Mouse (Mus musculus) NIH3T3 (cell line): ENCODE measurements around the gene St13.
"Not testable (repeated sequence)": the region's sequence is repeated elsewhere in the genome, so short reads cannot be mapped to it uniquely, and the experiment has no call there.

Source experiments
- DNase-seq: peaks from one replicate; pipeline ENCODE4 v3.0.0-alpha.2; 2012; ENCODE audit warnings: low read depth

The St13 gene

DNA sequence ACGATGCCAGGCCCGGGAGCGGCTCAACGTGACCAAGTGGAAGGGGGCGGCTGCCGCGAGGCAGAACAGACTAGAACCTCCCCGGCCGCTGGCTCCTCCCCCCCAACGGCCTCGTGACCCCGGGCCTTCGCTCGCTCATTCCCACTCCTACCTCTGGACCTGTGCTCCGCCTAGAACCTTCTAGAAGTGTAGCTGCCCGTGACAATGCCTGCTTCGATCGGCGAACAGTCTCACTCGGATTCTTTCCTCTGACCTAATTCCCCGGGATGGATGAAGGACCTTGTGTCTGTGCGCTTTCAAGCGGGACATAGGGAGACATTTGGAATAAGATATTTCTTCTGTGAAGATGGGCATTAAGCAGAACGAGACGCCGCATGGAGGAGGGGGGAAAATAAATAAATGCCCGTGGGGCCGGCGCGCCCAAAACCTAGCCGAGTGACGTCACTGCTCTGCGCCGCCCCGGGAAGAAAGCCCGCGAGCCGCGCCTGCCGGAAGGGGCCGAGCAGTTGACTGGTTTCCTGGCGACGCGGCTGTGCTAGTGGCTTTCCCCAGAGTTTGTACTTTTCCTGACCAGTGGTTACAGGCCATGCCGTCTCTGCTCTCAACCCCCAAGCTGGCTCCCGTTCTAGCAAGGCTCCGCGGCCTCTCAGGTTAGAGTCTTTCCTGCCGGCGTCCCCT, at the start of gene St13, which contains the start of gene Xpnpep3:
TSS of gene St13 (minus strand) at position 440 of the 678 bp plus-strand sequence.
TSS of gene Xpnpep3 (plus strand) at position 501 of the 678 bp plus-strand sequence.
- peak; percentile 98 for DNase-seq

DNA sequence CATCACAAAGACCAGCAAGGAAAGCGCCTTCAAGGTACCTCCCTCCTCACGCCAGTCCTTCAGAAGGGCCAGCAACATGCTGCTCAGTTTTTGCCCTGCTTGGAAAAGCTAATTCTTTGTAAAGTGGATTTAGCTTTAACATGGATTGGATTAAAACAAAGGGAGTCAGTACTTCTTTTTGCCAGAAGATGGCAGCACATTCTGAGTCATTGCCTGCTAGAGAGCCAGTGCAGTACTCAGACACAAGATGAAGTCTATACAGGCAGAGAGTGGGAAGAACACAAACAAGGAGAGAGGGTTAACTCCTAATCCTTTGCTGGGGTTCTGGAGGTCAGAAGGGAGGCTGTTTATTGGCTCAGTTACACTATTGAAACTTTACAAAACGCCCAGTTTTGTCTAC, 48.6 kb upstream of the St13 start:
- peak; percentile 92 for DNase-seq

DNA sequence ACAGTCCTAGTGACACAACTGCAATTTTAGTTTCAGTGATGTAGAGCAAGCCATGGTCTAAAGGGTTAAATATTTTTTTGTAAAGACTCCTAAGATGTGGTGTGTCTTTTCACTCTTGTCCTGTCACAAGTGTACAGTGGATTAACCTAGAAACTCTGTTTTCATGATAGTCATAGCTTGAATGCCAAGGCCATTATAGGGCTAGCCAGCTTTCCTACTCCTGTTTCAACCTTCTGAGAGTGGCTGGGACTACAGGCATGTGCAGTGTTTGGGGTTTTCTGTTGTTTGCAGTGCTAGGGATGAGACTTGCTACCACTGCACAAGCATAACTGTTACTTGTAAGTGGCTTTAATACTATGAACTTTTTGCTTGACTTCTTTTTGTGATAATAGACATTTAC, 39.4 kb upstream of the St13 start:
- no peak for DNase-seq

DNA sequence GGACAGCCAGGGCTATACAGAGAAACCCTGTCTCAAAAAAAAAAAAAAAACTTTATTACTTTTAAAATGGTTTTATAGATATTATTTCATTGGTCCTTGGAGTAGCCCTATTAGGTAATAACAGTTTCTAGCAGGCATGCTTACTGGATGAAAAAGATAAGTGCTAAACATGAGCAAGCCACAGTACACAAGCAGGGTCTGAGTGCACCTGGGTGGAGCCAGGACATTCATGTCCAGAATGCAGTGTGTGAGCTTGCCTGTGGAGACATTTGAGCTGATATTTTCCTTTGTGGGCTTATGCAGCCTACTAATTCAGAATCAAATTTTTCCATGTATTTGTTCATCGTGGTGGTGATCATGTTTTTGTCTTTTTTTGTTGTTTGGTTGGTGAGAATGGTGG, 38.5 kb upstream of the St13 start:
- no peak for DNase-seq

DNA sequence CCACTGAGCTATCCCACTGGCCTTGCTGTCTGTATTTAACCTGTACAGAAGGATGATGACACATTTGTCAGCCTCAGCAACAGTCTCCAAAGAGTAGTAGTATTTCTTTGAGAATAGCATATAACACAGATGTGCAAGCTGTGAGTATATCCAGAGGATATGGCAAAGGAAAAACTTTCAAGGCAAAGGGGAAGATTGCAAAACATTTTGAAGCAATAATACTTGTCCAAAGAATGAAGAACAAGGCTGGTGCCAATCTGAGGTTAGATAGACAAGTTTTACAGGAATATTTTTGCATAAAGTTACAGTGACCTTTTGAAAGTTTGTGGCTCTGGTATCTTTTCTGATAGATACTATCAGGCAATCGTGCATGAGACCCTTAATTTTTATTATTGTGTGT, 31.3 kb upstream of the St13 start:
- no peak for DNase-seq

DNA sequence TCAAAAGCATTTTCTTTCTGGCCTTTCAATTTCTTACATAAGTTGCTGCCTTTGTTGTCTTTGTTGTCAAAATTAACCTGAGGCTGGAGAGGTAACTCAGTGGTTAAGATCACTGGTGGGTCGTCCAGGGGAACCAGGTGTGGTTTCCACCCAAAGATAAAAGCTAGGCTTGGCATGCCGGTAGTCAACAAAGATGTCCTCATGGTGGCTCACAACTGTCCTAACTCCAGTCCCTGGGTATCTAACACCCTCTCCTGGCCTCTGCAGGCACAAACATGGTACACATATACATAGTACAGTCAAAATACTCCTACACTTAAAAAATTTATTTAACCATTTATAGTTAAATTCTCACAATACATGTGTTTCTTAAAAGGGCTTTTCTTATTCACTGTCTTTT, 28.1 kb upstream of the St13 start:
- no peak for DNase-seq

DNA sequence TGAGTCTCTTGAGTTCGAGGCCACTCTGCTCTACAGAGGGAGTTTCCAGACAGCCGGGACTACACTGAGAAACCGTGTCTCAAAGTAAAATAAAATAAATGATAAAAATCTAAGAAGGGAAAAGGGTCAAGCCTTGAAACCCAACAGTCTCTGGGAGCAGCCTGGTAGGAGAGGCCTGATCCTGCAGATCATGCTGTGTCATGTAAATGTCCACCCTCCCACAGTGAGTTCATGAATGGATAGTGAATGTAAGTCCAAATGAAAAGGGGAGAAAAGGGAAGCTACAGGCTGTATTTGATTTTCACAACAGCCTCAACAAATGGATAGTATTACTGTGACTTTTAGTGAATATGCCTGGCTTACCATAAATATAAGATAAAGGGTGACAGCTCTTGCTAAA, 25.4 kb upstream of the St13 start:
- DNase-seq, result no peak

DNA sequence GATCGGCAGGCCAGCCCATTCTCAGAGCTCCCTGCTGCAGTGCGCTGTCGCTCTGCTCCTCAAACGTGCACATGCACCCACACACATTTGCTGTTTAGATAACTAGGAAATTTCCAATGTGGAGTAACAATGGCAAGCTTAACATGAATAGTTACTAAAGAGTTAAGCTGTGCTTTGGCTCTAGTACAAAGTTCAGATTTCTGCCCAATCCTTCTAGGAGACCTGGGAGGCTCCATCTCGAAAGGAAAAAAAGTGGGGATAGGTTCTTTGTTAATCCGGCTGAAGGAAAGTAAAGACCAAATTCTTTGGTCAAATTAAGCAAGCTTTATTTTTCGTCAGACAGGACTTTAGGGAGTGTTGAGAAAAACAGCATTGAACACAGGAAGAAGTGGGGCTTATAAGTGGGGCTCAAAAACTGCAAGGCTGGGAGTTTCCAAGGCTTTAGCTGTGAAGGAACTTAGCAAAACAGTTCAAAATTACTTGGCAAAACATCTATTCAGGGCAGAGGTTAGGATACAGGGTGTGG, 22.3 kb upstream of the St13 start:
- no peak for DNase-seq

DNA sequence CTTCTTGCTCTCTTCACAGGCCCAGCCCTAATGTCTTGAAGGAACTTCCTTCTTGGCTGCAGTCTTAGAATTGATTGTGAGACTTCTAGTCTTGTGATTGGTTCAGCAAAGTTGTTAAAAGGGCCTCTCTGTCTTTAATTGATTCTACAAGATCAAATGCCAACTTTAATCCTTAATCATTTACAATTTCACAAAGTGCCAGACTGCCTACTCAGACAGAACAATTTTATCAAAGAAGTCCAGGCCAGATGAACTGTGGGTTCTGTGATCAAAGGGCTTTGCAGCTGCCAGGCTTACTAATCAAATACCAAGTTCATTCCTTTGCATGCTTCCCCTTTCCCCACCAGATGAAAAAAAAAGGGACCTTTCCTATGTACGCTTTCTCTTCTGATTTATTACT, 21.6 kb upstream of the St13 start:
- no peak for DNase-seq

DNA sequence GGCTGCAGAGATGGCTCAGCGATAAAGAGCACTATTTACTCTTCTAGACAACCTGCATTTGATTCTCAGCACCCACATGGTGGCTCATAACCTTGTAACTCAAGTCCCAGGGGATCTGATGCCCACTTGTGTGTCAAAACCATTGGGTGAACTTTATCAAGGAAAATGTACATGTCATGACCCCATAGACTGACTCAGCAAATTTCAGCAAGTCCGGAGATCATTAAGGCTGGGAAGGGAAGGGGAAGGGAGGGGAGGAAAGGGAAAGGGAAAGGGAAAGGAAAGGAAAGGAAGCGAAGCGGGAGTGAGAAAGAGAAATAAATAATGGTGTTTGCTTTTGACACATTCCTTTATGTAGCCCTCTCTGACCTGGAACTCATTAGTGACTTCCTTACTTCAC, 18.2 kb upstream of the St13 start:
- DNase-seq, result no peak

DNA sequence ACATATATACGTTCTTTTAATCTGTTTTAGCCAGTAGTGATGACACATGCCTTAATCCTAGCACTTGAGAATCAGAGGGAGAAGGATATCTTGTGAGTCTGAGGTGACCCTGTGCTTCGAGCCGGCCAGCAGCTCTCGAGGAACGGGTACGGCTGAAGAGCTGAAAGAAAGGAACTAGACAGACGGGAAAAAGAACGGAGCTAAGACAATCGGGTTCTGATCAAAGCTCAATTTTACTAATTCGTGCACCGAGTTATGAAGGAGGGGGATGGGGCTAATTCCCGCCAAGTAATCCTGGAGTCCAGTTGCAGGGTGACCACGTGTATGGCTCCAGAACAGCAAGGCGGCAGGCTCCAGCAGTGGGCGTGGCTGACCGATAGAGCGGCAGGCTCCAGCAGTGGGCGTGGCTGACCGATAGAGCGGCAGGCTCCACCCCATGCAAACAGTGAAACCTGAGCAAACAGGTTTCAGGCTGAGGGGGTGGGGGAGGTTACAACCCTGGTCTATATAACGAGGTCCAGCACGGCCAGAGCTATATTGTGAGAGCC, 17.0 kb upstream of the St13 start:
- DNase-seq, result not testable (repeated sequence)

DNA sequence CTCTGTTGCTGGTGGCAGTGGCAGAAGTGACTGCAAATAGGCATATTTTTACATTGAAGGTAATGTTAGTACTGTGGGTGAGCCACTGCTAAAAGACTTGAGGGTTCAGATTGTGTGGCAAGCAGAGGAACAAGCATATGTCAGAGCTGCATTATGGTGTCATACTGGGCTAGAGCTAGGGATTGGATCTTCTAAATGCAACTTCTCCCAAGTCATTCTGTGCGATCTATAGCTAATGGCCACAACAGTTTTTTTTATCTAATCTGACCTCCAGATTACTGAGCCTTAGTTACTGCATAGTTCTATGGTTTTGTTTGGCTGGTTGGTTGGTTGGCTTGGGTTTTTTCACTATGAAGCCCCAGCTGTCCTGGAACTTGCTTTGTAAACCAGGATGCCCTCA, 8.3 kb upstream of the St13 start, which contains the start of gene Dnajb7:
TSS of gene Dnajb7 (minus strand) at position 101 of the 400 bp plus-strand sequence.
- no peak for DNase-seq

DNA sequence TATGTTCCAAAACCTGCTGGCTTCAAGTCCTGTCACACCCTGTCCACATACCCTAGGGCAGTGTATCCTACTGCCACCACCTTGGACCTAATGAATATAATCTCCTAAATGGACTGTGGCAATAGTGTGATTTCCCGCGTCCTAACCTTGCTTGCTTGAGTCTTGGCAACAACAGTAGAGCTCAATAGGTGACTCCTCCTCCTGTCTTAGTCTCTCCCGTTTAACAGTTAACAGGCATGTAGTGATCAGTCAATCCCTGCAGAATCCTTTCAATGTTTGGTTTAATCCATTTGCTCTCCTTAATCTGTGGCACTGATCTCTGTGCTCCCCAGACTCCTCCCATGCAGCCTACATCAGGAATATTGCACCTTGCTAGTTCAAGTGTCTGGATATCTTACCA, 5.1 kb upstream of the St13 start:
- DNase-seq, result no peak

DNA sequence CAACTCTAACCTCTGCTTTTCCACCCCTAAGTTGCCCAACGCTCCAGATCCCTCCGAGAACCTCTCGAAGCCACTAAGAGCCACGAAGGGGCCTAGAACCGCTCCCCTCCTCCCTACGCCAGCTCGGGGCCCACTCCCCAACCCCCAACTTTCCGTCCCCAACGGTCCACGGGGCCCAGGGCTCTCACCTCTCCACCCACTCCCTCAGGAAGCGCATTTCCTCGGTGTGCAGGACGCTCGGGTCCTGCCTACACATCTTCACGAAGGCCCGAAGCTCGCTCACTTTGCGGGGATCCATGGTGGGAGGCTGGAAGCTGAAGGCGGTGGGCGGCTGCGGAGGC, 610 bp downstream of the St13 start:
- no peak for DNase-seq

DNA sequence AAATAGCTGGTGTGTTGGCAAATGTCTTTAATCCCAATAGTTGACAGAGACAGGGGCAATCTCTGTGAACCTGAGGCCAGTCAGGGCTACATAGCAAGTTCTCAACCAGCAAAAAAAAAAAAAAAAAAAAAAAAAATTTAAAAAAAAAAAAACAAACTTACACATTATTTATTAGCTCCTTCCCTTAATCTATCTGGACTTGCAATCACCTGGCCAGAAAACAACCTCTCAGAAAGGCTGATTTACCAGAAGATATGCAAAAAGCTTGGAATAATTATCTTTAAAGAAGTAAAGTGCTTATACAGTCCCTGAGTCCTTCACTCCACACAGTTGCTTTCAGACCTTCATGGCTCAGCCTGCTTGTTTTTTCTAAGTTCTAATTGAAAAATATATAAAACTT, 1.7 kb downstream of the St13 start:
- DNase-seq, result no peak

DNA sequence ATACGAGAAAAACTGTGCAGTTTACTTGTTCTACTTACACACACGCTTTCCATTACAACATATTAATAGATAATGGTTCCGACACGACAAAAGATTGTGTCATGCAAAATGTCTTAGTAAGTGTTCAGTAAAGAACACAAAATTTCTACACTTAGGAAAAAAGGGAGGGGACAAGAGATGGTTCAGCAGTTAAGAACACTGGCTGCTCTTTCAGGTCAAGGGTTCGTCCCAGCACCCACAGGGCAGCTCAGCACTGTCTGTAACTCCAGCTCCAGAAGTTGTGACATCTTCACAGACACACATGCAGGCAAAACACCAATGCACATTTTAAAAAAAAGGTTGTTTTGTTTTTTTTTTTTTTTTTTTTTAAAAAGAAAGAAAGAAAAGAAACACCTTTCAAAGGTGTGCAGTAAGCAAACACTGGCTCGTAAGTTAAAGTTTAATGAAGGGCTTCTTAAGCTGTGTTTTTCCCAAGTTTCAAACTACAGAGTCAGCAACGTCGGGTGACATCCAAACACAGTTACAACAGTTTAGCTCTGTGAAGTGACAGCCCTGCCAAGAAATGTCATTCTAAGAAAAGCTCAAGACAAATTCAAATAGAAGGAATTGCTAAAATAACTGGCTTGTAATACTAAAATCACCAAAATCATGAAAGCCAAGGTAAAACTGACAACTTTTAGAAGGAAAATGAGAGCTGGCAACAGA, 5.5 kb downstream of the St13 start:
- DNase-seq, result no peak

DNA sequence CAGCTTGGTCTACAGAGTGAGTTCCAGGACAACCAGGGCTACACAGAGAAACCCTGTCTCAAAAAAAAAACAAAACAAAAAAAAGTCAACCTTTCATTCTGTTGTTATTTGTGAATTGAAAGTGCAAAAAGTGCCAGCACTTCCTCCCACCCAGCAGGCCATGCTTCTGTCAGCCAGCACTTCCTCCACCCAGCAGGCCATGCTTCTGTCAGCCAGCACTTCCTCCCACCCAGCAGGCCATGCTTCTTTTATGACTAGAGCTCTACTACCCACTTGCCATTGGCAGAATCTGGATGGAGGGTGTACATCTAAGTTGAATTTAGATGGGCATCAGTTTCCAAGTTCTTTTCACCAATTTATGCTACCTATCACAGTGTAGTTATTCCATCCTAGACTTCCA, 6.9 kb downstream of the St13 start:
- no peak for DNase-seq

DNA sequence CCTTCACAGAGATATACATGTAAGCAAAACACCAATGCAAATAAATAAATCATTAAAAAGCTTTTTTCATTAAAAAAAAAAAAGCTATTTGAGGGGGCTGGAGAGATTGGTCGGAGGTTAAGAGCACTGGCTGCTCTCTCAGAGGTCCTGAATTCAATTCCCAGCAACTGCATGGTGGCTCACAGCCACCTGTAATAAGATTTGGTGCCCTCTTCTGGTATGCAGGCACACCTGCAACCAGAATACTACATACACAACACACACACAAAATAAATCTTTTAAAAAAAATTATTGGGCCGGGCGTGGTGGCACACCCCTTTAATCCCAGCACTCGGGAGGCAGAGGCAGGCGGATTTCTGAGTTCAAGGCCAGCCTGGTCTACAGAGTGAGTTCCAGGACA, 13.6 kb downstream of the St13 start:
- DNase-seq, result peak; percentile 15

DNA sequence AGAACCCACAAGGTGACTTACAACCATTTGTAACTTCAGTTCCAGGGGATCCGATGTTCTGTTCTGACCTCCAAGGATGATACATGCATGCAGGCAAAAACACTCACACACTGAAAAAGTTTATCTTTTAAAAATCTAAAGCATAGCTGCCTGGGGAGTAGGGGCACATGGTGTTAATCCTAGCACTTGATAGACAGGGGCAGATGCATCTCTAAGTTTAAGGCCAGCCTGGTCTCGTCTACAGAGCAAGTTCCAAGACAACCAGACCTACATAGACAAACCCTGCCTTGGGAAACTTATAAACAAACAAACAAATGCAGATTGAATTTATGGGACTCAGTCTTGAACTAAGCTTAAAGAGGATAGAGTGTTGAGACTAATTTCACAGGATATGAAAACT, 21.0 kb downstream of the St13 start:
- no peak for DNase-seq

DNA sequence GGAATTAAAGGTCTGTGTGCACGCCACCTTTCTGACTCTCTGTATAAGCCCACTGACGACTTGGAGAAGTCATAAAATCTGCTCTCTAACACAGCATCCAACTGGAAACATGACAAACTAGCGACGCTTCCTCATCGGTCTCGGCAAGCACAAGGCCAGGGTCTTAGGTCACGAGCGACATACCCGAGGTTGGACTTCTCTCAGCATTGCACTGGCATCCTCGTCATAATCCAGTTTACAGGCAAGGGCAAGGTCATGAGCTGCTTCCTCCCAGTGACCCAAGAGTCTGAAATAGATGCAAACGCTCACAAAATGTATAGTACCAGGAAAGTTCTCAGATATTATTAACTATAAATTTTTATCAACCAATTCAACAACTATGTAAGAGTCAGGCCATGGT, 25.3 kb downstream of the St13 start:
- no peak for DNase-seq

DNA sequence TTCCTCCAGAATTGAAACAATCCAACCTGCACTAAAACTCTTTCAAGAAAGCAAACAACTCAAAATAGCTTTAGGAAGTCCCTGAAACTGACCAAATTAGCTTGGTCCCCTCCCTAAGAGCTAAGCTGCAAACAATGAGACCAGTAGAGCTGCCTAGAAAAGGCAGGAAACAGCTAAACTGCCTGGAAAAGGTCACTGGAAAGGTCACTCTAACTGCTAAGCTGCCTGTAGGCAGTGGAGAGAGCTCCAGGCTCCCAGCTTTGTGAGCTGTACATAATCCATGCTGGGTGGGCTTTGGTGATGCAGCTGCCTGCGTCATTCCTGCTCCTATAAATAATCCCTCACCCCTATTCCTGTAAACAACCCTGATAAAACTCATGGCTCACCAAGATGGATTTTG, 29.5 kb downstream of the St13 start:
- no peak for DNase-seq

DNA sequence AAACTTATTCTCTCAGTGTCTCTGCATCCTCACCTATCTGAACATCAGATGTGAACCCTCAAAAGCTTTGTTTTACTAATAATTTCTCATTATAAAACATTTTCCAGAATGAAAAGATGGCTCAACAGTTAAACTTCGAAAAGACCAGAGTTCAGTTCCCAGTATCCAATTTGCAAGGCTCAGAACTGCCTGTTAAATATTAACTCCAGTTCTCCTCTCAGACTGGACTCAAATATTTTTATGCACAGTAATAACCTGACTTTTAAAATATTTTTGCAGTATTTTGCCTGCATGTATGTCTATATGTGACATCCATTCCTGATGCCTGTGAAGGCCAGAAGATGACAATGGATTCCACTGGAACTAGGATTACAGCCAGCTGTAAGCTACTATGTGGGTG, 31.3 kb downstream of the St13 start:
- DNase-seq, result no peak

DNA sequence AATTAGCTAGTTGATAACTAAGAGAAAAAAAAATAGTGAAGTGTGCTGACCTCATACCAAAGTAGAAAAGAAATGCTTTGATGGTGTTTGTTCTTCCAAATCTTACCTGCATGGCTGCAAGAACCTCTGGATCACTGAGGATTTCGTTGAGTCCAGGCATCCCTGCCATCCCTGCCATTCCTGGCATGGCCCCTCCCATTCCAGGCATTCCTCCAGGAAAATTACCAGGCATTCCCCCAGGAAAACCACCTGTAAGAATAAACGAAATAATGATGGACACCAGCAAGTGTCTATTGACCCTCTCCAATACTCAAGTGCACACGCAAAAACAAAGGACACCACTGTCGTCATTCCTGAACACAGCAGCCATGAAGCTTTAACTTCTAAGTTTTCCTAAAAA, 33.6 kb downstream of the St13 start:
- DNase-seq, result no peak
